Mouse (Mus musculus): ENCODE results near the gene Copa. TPM values are rescaled to one million over a fixed set of nuclear protein-coding genes. Genes with fewer than 3 reads are reported as not detected.

The Copa gene
- polyA plus RNA-seq, 1 experiment from 2014 or later: 55.4 TPM

GRCm38 (mm10) chr1:172129108-172129507, 46.8 kb downstream of the Copa start:
- WGBS (ENCODE audit: insufficient replicate concordance): 72% methylated on average over 2 of the region's 2 CpGs
- peak; percentile 45 for TF ChIP-seq CTCF (IDR thresholded peaks at IDR 0.05; ENCODE audit: low read depth)
- TF ChIP-seq EP300 (IDR thresholded peaks at IDR 0.05; ENCODE audit: low read depth): no peak

GRCm38 (mm10) chr1:172129780-172130179, 47.5 kb downstream of the Copa start:
- Histone ChIP-seq H3K36me3 (replicated peaks; ENCODE audit: insufficient read depth, low read length) (peaks cover 57% of the 10 kb centered on the region), H3K27me3 (ENCODE audit: insufficient read depth, low read length) (no peaks in the 10 kb centered on the region), H3K4me1 (ENCODE audit: insufficient read depth) (peaks cover 8% of the 10 kb centered on the region), H3K9ac (replicated peaks) (no peak overlapping the region), H3K9me3 (ENCODE audit: low read length) (no peaks in the 10 kb centered on the region), H3K27ac (ENCODE audit: low read depth) (no peak overlapping the region), H3K4me2 (ENCODE audit: low read depth, low read length) (no peak overlapping the region), H3K4me3 (ENCODE audit: low read depth, low read length) (no peak overlapping the region)
- no peak for TF ChIP-seq CTCF (IDR thresholded peaks at IDR 0.05; ENCODE audit: low read depth)
- no peak for TF ChIP-seq EP300 (IDR thresholded peaks at IDR 0.05; ENCODE audit: low read depth)
- DNase-seq: no peak
- no peak for ATAC-seq
- 89% methylated on average over 5 of the region's 5 CpGs for WGBS (ENCODE audit: insufficient replicate concordance)

More at GRCm38 (mm10) chr1:172129108-172129507, 46.8 kb downstream of the Copa start:
- Histone ChIP-seq H3K9ac (replicated peaks) (no peak overlapping the region), H3K36me3 (replicated peaks; ENCODE audit: insufficient read depth, low read length) (peaks cover 50% of the 10 kb centered on the region), H3K27me3 (ENCODE audit: insufficient read depth, low read length) (no peaks in the 10 kb centered on the region), H3K4me2 (ENCODE audit: low read depth, low read length) (no peak overlapping the region), H3K4me3 (ENCODE audit: low read depth, low read length) (no peak overlapping the region), H3K27ac (ENCODE audit: low read depth) (no peak overlapping the region), H3K9me3 (ENCODE audit: low read length) (no peaks in the 10 kb centered on the region), H3K4me1 (ENCODE audit: insufficient read depth) (peaks cover 8% of the 10 kb centered on the region)
- DNase-seq (no peak), ATAC-seq (no peak)

GRCm38 (mm10) chr1:172132319-172132718, 50.0 kb downstream of the Copa start:
- Histone ChIP-seq H3K4me3 (ENCODE audit: low read depth, low read length) (no peak overlapping the region), H3K9ac (replicated peaks) (no peak overlapping the region), H3K36me3 (replicated peaks; ENCODE audit: insufficient read depth, low read length) (peaks cover 65% of the 10 kb centered on the region), H3K4me1 (ENCODE audit: insufficient read depth) (peaks cover 8% of the 10 kb centered on the region), H3K27ac (ENCODE audit: low read depth) (no peak overlapping the region), H3K27me3 (ENCODE audit: insufficient read depth, low read length) (no peaks in the 10 kb centered on the region), H3K9me3 (ENCODE audit: low read length) (no peaks in the 10 kb centered on the region), H3K4me2 (ENCODE audit: low read depth, low read length) (no peak overlapping the region)
- WGBS (ENCODE audit: insufficient replicate concordance): 85% methylated on average over 7 of the region's 7 CpGs
- ATAC-seq (no peak), DNase-seq (no peak)
- no peak for TF ChIP-seq CTCF (IDR thresholded peaks at IDR 0.05; ENCODE audit: low read depth)
- TF ChIP-seq EP300 (IDR thresholded peaks at IDR 0.05; ENCODE audit: low read depth): no peak

GRCm38 (mm10) chr1:172133535-172133934, 51.2 kb downstream of the Copa start:
- DNase-seq (no peak), ATAC-seq (no peak)
- Histone ChIP-seq H3K36me3 (replicated peaks; ENCODE audit: insufficient read depth, low read length) (peaks cover 62% of the 10 kb centered on the region), H3K4me1 (ENCODE audit: insufficient read depth) (no peaks in the 10 kb centered on the region), H3K9me3 (ENCODE audit: low read length) (no peaks in the 10 kb centered on the region), H3K27me3 (ENCODE audit: insufficient read depth, low read length) (no peaks in the 10 kb centered on the region), H3K4me2 (ENCODE audit: low read depth, low read length) (no peak overlapping the region), H3K4me3 (ENCODE audit: low read depth, low read length) (no peak overlapping the region), H3K9ac (replicated peaks) (no peak overlapping the region), H3K27ac (ENCODE audit: low read depth) (no peak overlapping the region)
- TF ChIP-seq EP300 (IDR thresholded peaks at IDR 0.05; ENCODE audit: low read depth): no peak
- 80% methylated on average over 7 of the region's 7 CpGs for WGBS (ENCODE audit: insufficient replicate concordance)

GRCm38 (mm10) chr1:172134072-172134471, 51.7 kb downstream of the Copa start:
- DNase-seq (no peak), ATAC-seq (no peak)
- 87% methylated on average over 4 of the region's 4 CpGs for WGBS (ENCODE audit: insufficient replicate concordance)
- Histone ChIP-seq H3K27me3 (ENCODE audit: insufficient read depth, low read length) (no peaks in the 10 kb centered on the region), H3K4me3 (ENCODE audit: low read depth, low read length) (no peak overlapping the region), H3K36me3 (replicated peaks; ENCODE audit: insufficient read depth, low read length) (peaks cover 57% of the 10 kb centered on the region), H3K4me2 (ENCODE audit: low read depth, low read length) (no peak overlapping the region), H3K9ac (replicated peaks) (no peak overlapping the region), H3K27ac (ENCODE audit: low read depth) (no peak overlapping the region), H3K9me3 (ENCODE audit: low read length) (no peaks in the 10 kb centered on the region), H3K4me1 (ENCODE audit: insufficient read depth) (no peaks in the 10 kb centered on the region)
- TF ChIP-seq EP300 (IDR thresholded peaks at IDR 0.05; ENCODE audit: low read depth): no peak
- TF ChIP-seq CTCF (IDR thresholded peaks at IDR 0.05; ENCODE audit: low read depth): no peak

- H3K9me3 ChIP-seq (ENCODE audit: low read length): no peaks in the 10 kb centered on the region
- H3K36me3 ChIP-seq (replicated peaks; ENCODE audit: insufficient read depth, low read length): peaks cover 4% of the 10 kb centered on the region; the same call in 1 of the 2 replicates
- no peaks in the 10 kb centered on the region for H3K4me1 ChIP-seq (ENCODE audit: insufficient read depth)
- no peak overlapping the region for H3K27ac ChIP-seq (ENCODE audit: low read depth)
- ATAC-seq (no peak), DNase-seq (no peak)
- no peak overlapping the region for H3K9ac ChIP-seq (replicated peaks)
- no peak overlapping the region for H3K4me2 ChIP-seq (ENCODE audit: low read depth, low read length)
- H3K27me3 ChIP-seq (ENCODE audit: insufficient read depth, low read length): no peaks in the 10 kb centered on the region
- no peak for TF ChIP-seq EP300 (IDR thresholded peaks at IDR 0.05; ENCODE audit: low read depth)
- no peak for TF ChIP-seq CTCF (IDR thresholded peaks at IDR 0.05; ENCODE audit: low read depth)
- H3K4me3 ChIP-seq (ENCODE audit: low read depth, low read length): no peak overlapping the region
- WGBS (ENCODE audit: insufficient replicate concordance): 64% methylated on average over 2 of the region's 2 CpGs
These were observed 57.8 kb downstream of the Copa start for GRCm38 (mm10) chr1:172140160-172140559.

GRCm38 (mm10) chr1:172140825-172141224, 58.5 kb downstream of the Copa start:
- H3K27me3 ChIP-seq (ENCODE audit: insufficient read depth, low read length): no peaks in the 10 kb centered on the region
- no peak for DNase-seq
- H3K9ac ChIP-seq (replicated peaks): no peak overlapping the region
- no peaks in the 10 kb centered on the region for H3K4me1 ChIP-seq (ENCODE audit: insufficient read depth)
- TF ChIP-seq CTCF (IDR thresholded peaks at IDR 0.05; ENCODE audit: low read depth) (no peak), EP300 (IDR thresholded peaks at IDR 0.05; ENCODE audit: low read depth) (no peak)
- peaks cover 1% of the 10 kb centered on the region; the same call in 1 of the 2 replicates for H3K36me3 ChIP-seq (replicated peaks; ENCODE audit: insufficient read depth, low read length)
- no peak for ATAC-seq
- no peak overlapping the region for H3K4me3 ChIP-seq (ENCODE audit: low read depth, low read length)
- no peaks in the 10 kb centered on the region for H3K9me3 ChIP-seq (ENCODE audit: low read length)
- H3K27ac ChIP-seq (ENCODE audit: low read depth): no peak overlapping the region
- no peak overlapping the region for H3K4me2 ChIP-seq (ENCODE audit: low read depth, low read length)
- 91% methylated on average over 1 of the region's 1 CpGs for WGBS (ENCODE audit: insufficient replicate concordance)

Measured in liver, postnatal 0 days (tissue).